Mouse (Mus musculus): Measurements from ENCODE around the gene Lin28a. TPM values are rescaled to one million over a fixed set of nuclear protein-coding genes. Genes with fewer than 3 reads are reported as not detected.
"Not testable (repeated sequence)": the region's sequence is repeated elsewhere in the genome, so short reads cannot be mapped to it uniquely, and the experiment has no call there.

Lin28a gene
- polyA plus RNA-seq, 1 experiment = not detected

- DNase-seq (ENCODE audit: low spot score) = no peak
Measured at GRCm38 (mm10) chr4:134019210-134019609, 569 bp upstream of the Lin28a start.

- no peak for DNase-seq (ENCODE audit: low spot score)
Measured at GRCm38 (mm10) chr4:134018038-134018778, 433 bp downstream of the Lin28a start.

- no peak for DNase-seq (ENCODE audit: low spot score)
Measured at GRCm38 (mm10) chr4:134017201-134017865, 1.3 kb downstream of the Lin28a start.

- no peak for DNase-seq (ENCODE audit: low spot score)
Measured at GRCm38 (mm10) chr4:134016767-134017166, 1.9 kb downstream of the Lin28a start.

- no peak for DNase-seq (ENCODE audit: low spot score)
Measured at GRCm38 (mm10) chr4:134016208-134016607, 2.4 kb downstream of the Lin28a start.

- DNase-seq (ENCODE audit: low spot score) = no peak
Measured at GRCm38 (mm10) chr4:134012858-134013528, 5.6 kb downstream of the Lin28a start.

- DNase-seq (ENCODE audit: low spot score) = no peak
Measured at GRCm38 (mm10) chr4:134011450-134012414, 6.9 kb downstream of the Lin28a start.

- DNase-seq (ENCODE audit: low spot score) = no peak
Measured at GRCm38 (mm10) chr4:134009709-134010108, 8.9 kb downstream of the Lin28a start.

GRCm38 (mm10) chr4:134006845-134007244 is 11.8 kb downstream of the Lin28a start:
- no peak for DNase-seq (ENCODE audit: low spot score)

GRCm38 (mm10) chr4:134005581-134006358 is 12.9 kb downstream of the Lin28a start:
- DNase-seq (ENCODE audit: low spot score) = no peak

- DNase-seq (ENCODE audit: low spot score) = no peak
Measured at GRCm38 (mm10) chr4:134002903-134003302, 15.7 kb downstream of the Lin28a start.

GRCm38 (mm10) chr4:134002246-134002645 is 16.4 kb downstream of the Lin28a start:
- no peak for DNase-seq (ENCODE audit: low spot score)

GRCm38 (mm10) chr4:134001710-134002109 is 16.9 kb downstream of the Lin28a start:
- no peak for DNase-seq (ENCODE audit: low spot score)

- DNase-seq (ENCODE audit: low spot score) = peak; percentile 80
Measured at GRCm38 (mm10) chr4:134000466-134001438, 17.9 kb downstream of the Lin28a start, which contains the start of gene Dhdds. Gene Dhdds, minus strand, starts transcription at chr4:134000918.

- DNase-seq (ENCODE audit: low spot score) = no peak
Measured at GRCm38 (mm10) chr4:133994697-133995096, 23.9 kb downstream of the Lin28a start.

- DNase-seq (ENCODE audit: low spot score) = no peak
Measured at GRCm38 (mm10) chr4:133991087-133991660, 27.5 kb downstream of the Lin28a start.

GRCm38 (mm10) chr4:133990035-133990434 is 28.6 kb downstream of the Lin28a start:
- no peak for DNase-seq (ENCODE audit: low spot score)

- not testable (repeated sequence) for DNase-seq (ENCODE audit: low spot score)
Measured at GRCm38 (mm10) chr4:133988289-133988688, 30.4 kb downstream of the Lin28a start.

GRCm38 (mm10) chr4:133982936-133983335 is 35.7 kb downstream of the Lin28a start:
- no peak for DNase-seq (ENCODE audit: low spot score)

Measured in urinary bladder, adult 2 months (tissue).